In the genomic region with DNA sequence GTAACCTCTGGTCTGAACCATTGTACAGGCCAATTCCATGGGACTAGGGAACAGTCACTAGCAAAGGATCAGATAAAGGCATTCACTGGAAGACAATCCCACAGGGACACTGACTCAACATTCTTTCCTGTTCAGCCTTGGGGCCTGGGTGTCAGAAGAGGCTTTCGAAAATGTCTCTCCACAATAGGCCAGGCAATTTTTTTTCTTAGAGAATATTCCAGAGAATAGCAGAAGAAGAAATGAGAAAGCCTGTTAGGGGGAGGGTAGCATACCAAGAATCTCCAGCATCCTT, we compare ENCODE assay signal across 10 mouse cellular contexts. TPM values are rescaled to one million over a fixed set of nuclear protein-coding genes. Genes with fewer than 3 reads are reported as not detected.
A peak's percentile ranks its signal among the peaks of the same experiment; 100 is the strongest.
DNase-seq lines count a peak whose midpoint lies in the region; ATAC-seq and TF ChIP-seq lines count a peak whose summit lies in the region.
"Had no signal": no experiment of that assay in that cellular context is flagged by ENCODE, and none has a peak within 500 bp of the region (broad histone marks: within the 10 kb centered on the region; RNA-seq: fewer than 3 reads in every experiment).

No protein-coding gene starts in this region.

- H3K36me3 ChIP-seq in lung, postnatal 0 days (ENCODE audit: insufficient read depth, low read length) = no peaks in the 10 kb centered on the region
- no peaks in the 10 kb centered on the region for H3K36me3 ChIP-seq in forebrain, embryonic 16.5 days (ENCODE audit: control insufficient read depth, insufficient read depth)
- no peaks in the 10 kb centered on the region for H3K36me3 ChIP-seq in limb, embryonic 13.5 days
- H3K36me3 ChIP-seq in stomach, embryonic 16.5 days (ENCODE audit: control insufficient read depth, insufficient read depth, low read length) = no peaks in the 10 kb centered on the region

- H3K27me3 ChIP-seq in lung, postnatal 0 days (replicated peaks; ENCODE audit: insufficient read depth, low read length) = no peaks in the 10 kb centered on the region
- no peaks in the 10 kb centered on the region for H3K27me3 ChIP-seq in forebrain, embryonic 16.5 days (replicated peaks; ENCODE audit: control insufficient read depth, insufficient read depth, low read length)
- no peaks in the 10 kb centered on the region for H3K27me3 ChIP-seq in limb, embryonic 13.5 days
- no peaks in the 10 kb centered on the region for H3K27me3 ChIP-seq in stomach, embryonic 16.5 days (ENCODE audit: control insufficient read depth, insufficient read depth, low read length)

- no peak overlapping the region for H3K9ac ChIP-seq in lung, postnatal 0 days (replicated peaks; ENCODE audit: low read depth)
- no peak overlapping the region for H3K9ac ChIP-seq in forebrain, embryonic 16.5 days (replicated peaks; ENCODE audit: low read depth, low read length)
- no peak overlapping the region for H3K9ac ChIP-seq in limb, embryonic 13.5 days
- H3K9ac ChIP-seq in stomach, embryonic 16.5 days (ENCODE audit: low read length) = peak overlapping the region; percentile 65; the same call in 1 of the 2 replicates

- H3K4me3 ChIP-seq in lung, postnatal 0 days (ENCODE audit: low read depth, low read length) = no peak overlapping the region
- no peak overlapping the region for H3K4me3 ChIP-seq in forebrain, embryonic 16.5 days (replicated peaks; ENCODE audit: low read length)
- H3K4me3 ChIP-seq in limb, embryonic 13.5 days = peak overlapping the region; percentile 52
- H3K4me3 ChIP-seq in stomach, embryonic 16.5 days (replicated peaks; ENCODE audit: low read length) = peak overlapping the region; percentile 55
- H3K4me3 ChIP-seq: erythroblast, embryonic 14.5 days had no signal

- H3K27ac ChIP-seq in lung, postnatal 0 days (ENCODE audit: low read length) = no peak overlapping the region
- no peak overlapping the region for H3K27ac ChIP-seq in forebrain, embryonic 16.5 days (ENCODE audit: low read length)
- no peak overlapping the region for H3K27ac ChIP-seq in limb, embryonic 13.5 days
- no peak overlapping the region for H3K27ac ChIP-seq in stomach, embryonic 16.5 days (ENCODE audit: low read length)

- peak overlapping the region; percentile 64; the same call in 1 of the 2 replicates for H3K4me2 ChIP-seq in lung, postnatal 0 days (replicated peaks; ENCODE audit: low read depth, low read length)
- H3K4me2 ChIP-seq in forebrain, embryonic 16.5 days (ENCODE audit: low read length) = peak overlapping the region; percentile 69
- H3K4me2 ChIP-seq in limb, embryonic 13.5 days (replicated peaks) = peak overlapping the region; percentile 69
- H3K4me2 ChIP-seq in stomach, embryonic 16.5 days (ENCODE audit: low read depth, low read length) = peak overlapping the region; percentile 72

- no peak for DNase-seq in lung, postnatal 0 days (ENCODE audit: low spot score)
- DNase-seq in lung, adult 18-20 months = no peak
- no peak for DNase-seq in right cerebral cortex, postnatal 4 days
- no peak for DNase-seq in spleen, postnatal 14 days (ENCODE audit: low spot score in 2 of 2)
- DNase-seq in spleen, postnatal 36 days (ENCODE audit: low spot score in 2 of 2) = no peak

- no peak for TF ChIP-seq EP300 in lung, postnatal 0 days (IDR thresholded peaks at IDR 0.05)

- no peaks in the 10 kb centered on the region for H3K9me3 ChIP-seq in lung, postnatal 0 days (ENCODE audit: low read length)
- no peaks in the 10 kb centered on the region for H3K9me3 ChIP-seq in forebrain, embryonic 16.5 days (ENCODE audit: control insufficient read depth, low read length)
- H3K9me3 ChIP-seq in limb, embryonic 13.5 days = no peaks in the 10 kb centered on the region
- no peaks in the 10 kb centered on the region for H3K9me3 ChIP-seq in stomach, embryonic 16.5 days (replicated peaks; ENCODE audit: control insufficient read depth, low read length)

- H3K4me1 ChIP-seq in lung, postnatal 0 days (ENCODE audit: insufficient read depth, low read depth, low read length) = no peaks in the 10 kb centered on the region
- 0 out of 2 replicates have a peak, but pooled peaks cover 2% of the 10 kb centered on the region for H3K4me1 ChIP-seq in forebrain, embryonic 16.5 days (replicated peaks; ENCODE audit: control insufficient read depth, insufficient read depth, low read length)
- H3K4me1 ChIP-seq in limb, embryonic 13.5 days = no peaks in the 10 kb centered on the region
- no peaks in the 10 kb centered on the region for H3K4me1 ChIP-seq in stomach, embryonic 16.5 days (ENCODE audit: control insufficient read depth, insufficient read depth, low read length)

- no peak for ATAC-seq in lung, postnatal 0 days
- no peak for ATAC-seq in forebrain, embryonic 16.5 days
- ATAC-seq in limb, embryonic 13.5 days (ENCODE audit: low FRiP score, low read depth) = no peak
- no peak; the same call in 1 of the 2 replicates for ATAC-seq in stomach, embryonic 16.5 days (ENCODE audit: insufficient read depth, low FRiP score)

- 89% methylated on average over 1 of the region's 1 CpGs for WGBS in lung, postnatal 0 days
- WGBS in forebrain, embryonic 16.5 days = 91% methylated on average over 1 of the region's 1 CpGs
- 86% methylated on average over 1 of the region's 1 CpGs for WGBS in limb, embryonic 13.5 days
- WGBS in stomach, embryonic 16.5 days = 77% methylated on average over 1 of the region's 1 CpGs

- TF ChIP-seq CTCF in lung, postnatal 0 days (IDR thresholded peaks at IDR 0.05) = no peak

RNA-seq across cellular contexts. Expression of gene Gabre, which starts 0.7 kb away (rescaled TPM):
- polyA plus RNA-seq in lung, postnatal 0 days (2015; fragmentation: Nextera tagmentation; extraction: Ambion mirVana) = 1.8 and 3.1 TPM in 2 replicates
- 0.32 and 0.62 TPM in 2 replicates for polyA plus RNA-seq in forebrain, embryonic 16.5 days (2015; fragmentation: Nextera tagmentation; extraction: Ambion mirVana)
- polyA plus RNA-seq in limb, embryonic 13.5 days (2015; fragmentation: Nextera tagmentation; extraction: Ambion mirVana) = 5.5 and 7.1 TPM in 2 replicates
- 1.5 and 2.3 TPM in 2 replicates for polyA plus RNA-seq in stomach, embryonic 16.5 days (2015; fragmentation: Nextera tagmentation; extraction: Ambion mirVana)
- polyA plus RNA-seq: erythroblast, embryonic 14.5 days had no signal

RNA-seq across cellular contexts. Expression of gene Magea4, which starts 53.5 kb away (rescaled TPM):
- polyA plus RNA-seq in lung, postnatal 0 days (2015; fragmentation: Nextera tagmentation; extraction: Ambion mirVana) = not detected in 2 replicates
- polyA plus RNA-seq in forebrain, embryonic 16.5 days (2015; fragmentation: Nextera tagmentation; extraction: Ambion mirVana) = not detected in 2 replicates
- polyA plus RNA-seq in limb, embryonic 13.5 days (2015; fragmentation: Nextera tagmentation; extraction: Ambion mirVana) = not detected in 2 replicates
- polyA plus RNA-seq in stomach, embryonic 16.5 days (2015; fragmentation: Nextera tagmentation; extraction: Ambion mirVana) = not detected in 2 replicates
- polyA plus RNA-seq: erythroblast, embryonic 14.5 days; liver, embryonic 16.5 days had no signal

Comparison
In these comparisons a context has a peak if more than half of its experiments do, and no peak if none do; other contexts are left out.
1. H3K4me3 ChIP-seq: peak in limb, embryonic 13.5 days (single experiment) and stomach, embryonic 16.5 days (single experiment); none in lung, postnatal 0 days (single experiment) and forebrain, embryonic 16.5 days (single experiment).
2. Peak in every context shown above with its lines, with median percentiles within 50 percentile points of each other: H3K4me2 ChIP-seq.